Mouse (Mus musculus) embryonic facial prominence, embryonic 13.5 days (tissue): Measurements from ENCODE around the gene Brd1. TPM values are rescaled to one million over a fixed set of nuclear protein-coding genes. Genes with fewer than 3 reads are reported as not detected.

Experiments used
- ATAC-seq: fragments of 200-750 bp; cut with Nextera tagmentation; 2 replicates; pipeline ENCODE4 v1.8.0; 2017; ENCODE audit warnings: low read depth; ENCODE audit not compliant: insufficient number of reproducible peaks, insufficient read depth, low FRiP score, low TSS enrichment
- H3K27ac ChIP-seq: fragments of 300-500 bp; sonication (generic); 2 replicates; pipeline ENCODE4 v1.5.1; 2015; ENCODE audit warnings: moderate library complexity, mild to moderate bottlenecking, inconsistent platforms
- H3K27me3 ChIP-seq: fragments of 300-500 bp; sonication (generic); 2 replicates; pipeline ENCODE4 v1.6.1; 2015; ENCODE audit warnings: mild to moderate bottlenecking, inconsistent platforms
- H3K36me3 ChIP-seq: fragments of 300-500 bp; sonication (generic); 2 replicates; pipeline ENCODE4 v1.6.1; 2015; ENCODE audit warnings: mild to moderate bottlenecking, inconsistent platforms
- H3K4me1 ChIP-seq: fragments of 300-500 bp; sonication (generic); 2 replicates; pipeline ENCODE4 v1.6.1; 2015; ENCODE audit warnings: inconsistent platforms
- H3K4me2 ChIP-seq: fragments of 300-500 bp; sonication (generic); 2 replicates; pipeline ENCODE4 v1.6.1; 2015; ENCODE audit warnings: moderate library complexity, mild to moderate bottlenecking, inconsistent platforms
- H3K4me3 ChIP-seq: fragments of 300-500 bp; sonication (generic); 2 replicates; pipeline ENCODE4 v1.5.1; 2015; ENCODE audit warnings: mild to moderate bottlenecking, inconsistent platforms
- H3K9ac ChIP-seq: fragments of 300-500 bp; sonication (generic); 2 replicates; pipeline ENCODE4 v1.6.1; 2015; ENCODE audit warnings: mild to moderate bottlenecking, inconsistent platforms
- H3K9me3 ChIP-seq: fragments of 300-500 bp; sonication (generic); 2 replicates; pipeline ENCODE4 v1.6.1; 2016; ENCODE audit warnings: inconsistent platforms
- WGBS: fragments of 180-500 bp; shearing (Covaris S2); methylation state at CpG from one replicate; pipeline ENCODE4 v1.1.7; 2015; ENCODE audit warnings: mixed read lengths; 5-methylcytosine and 5-hydroxymethylcytosine counted together
- polyA plus RNA-seq: library from polyadenylated mRNA; unstranded; fragments of >200 nt; fragmentation: Nextera tagmentation; extraction: Ambion mirVana; gene quantifications from 2 replicates; pipeline ENCODE4 v1.2.1, GENCODE M21; 2015

Brd1 gene
- polyA plus RNA-seq, 1 experiment from 2014 or later: 25.5 TPM

- no peak overlapping the region for H3K4me3 ChIP-seq
- no peaks in the 10 kb centered on the region for H3K4me1 ChIP-seq
- H3K9me3 ChIP-seq: no peaks in the 10 kb centered on the region
- H3K4me2 ChIP-seq: no peak overlapping the region
- peaks cover 98% of the 10 kb centered on the region for H3K36me3 ChIP-seq
- ATAC-seq: no peak
- no peaks in the 10 kb centered on the region for H3K27me3 ChIP-seq
- no peak overlapping the region for H3K27ac ChIP-seq
- H3K9ac ChIP-seq: no peak overlapping the region
- 55% methylated on average over 1 of the region's 1 CpGs for WGBS
Measured at GRCm38 (mm10) chr15:88704284-88704683, 29.7 kb downstream of the Brd1 start.

- Histone ChIP-seq H3K9me3 (no peaks in the 10 kb centered on the region), H3K9ac (no peak overlapping the region), H3K4me1 (no peaks in the 10 kb centered on the region), H3K27ac (no peak overlapping the region), H3K4me3 (no peak overlapping the region), H3K4me2 (no peak overlapping the region), H3K27me3 (no peaks in the 10 kb centered on the region), H3K36me3 (peaks cover 98% of the 10 kb centered on the region)
- WGBS: 83% methylated on average over 3 of the region's 3 CpGs
- ATAC-seq: no peak
Measured at GRCm38 (mm10) chr15:88702501-88702900, 31.5 kb downstream of the Brd1 start.

GRCm38 (mm10) chr15:88700759-88701158, 33.3 kb downstream of the Brd1 start:
- Histone ChIP-seq H3K4me3 (no peak overlapping the region), H3K9me3 (no peaks in the 10 kb centered on the region), H3K4me1 (no peaks in the 10 kb centered on the region), H3K9ac (no peak overlapping the region), H3K27ac (no peak overlapping the region), H3K27me3 (no peaks in the 10 kb centered on the region), H3K36me3 (peaks cover 97% of the 10 kb centered on the region), H3K4me2 (no peak overlapping the region)
- 91% methylated on average over 18 of the region's 18 CpGs for WGBS
- ATAC-seq: no peak

GRCm38 (mm10) chr15:88699508-88699907, 34.5 kb downstream of the Brd1 start:
- H3K4me2 ChIP-seq: no peak overlapping the region
- 0 out of 2 replicates have a peak, but pooled peaks cover 4% of the 10 kb centered on the region for H3K4me1 ChIP-seq
- H3K27me3 ChIP-seq: no peaks in the 10 kb centered on the region
- H3K4me3 ChIP-seq: no peak overlapping the region
- H3K9ac ChIP-seq: no peak overlapping the region
- peaks cover 98% of the 10 kb centered on the region for H3K36me3 ChIP-seq
- H3K9me3 ChIP-seq: no peaks in the 10 kb centered on the region
- WGBS: 89% methylated on average over 5 of the region's 5 CpGs
- no peak for ATAC-seq
- no peak overlapping the region for H3K27ac ChIP-seq

- H3K4me3 ChIP-seq: no peak overlapping the region
- WGBS: 96% methylated on average over 4 of the region's 5 CpGs
- H3K4me1 ChIP-seq: peaks cover 6% of the 10 kb centered on the region; the same call in 1 of the 2 replicates
- H3K27ac ChIP-seq: no peak overlapping the region
- H3K9ac ChIP-seq: no peak overlapping the region
- no peaks in the 10 kb centered on the region for H3K27me3 ChIP-seq
- ATAC-seq: no peak
- peaks cover 97% of the 10 kb centered on the region for H3K36me3 ChIP-seq
- H3K9me3 ChIP-seq: no peaks in the 10 kb centered on the region
- no peak overlapping the region for H3K4me2 ChIP-seq
Measured at GRCm38 (mm10) chr15:88697586-88697985, 36.4 kb downstream of the Brd1 start.

GRCm38 (mm10) chr15:88696055-88696454, 38.0 kb downstream of the Brd1 start:
- H3K27ac ChIP-seq: no peak overlapping the region
- no peaks in the 10 kb centered on the region for H3K9me3 ChIP-seq
- no peak overlapping the region for H3K9ac ChIP-seq
- no peak for ATAC-seq
- no peak overlapping the region for H3K4me3 ChIP-seq
- WGBS: 91% methylated on average over 7 of the region's 7 CpGs
- H3K36me3 ChIP-seq: peaks cover 94% of the 10 kb centered on the region
- no peak overlapping the region for H3K4me2 ChIP-seq
- H3K4me1 ChIP-seq: peaks cover 6% of the 10 kb centered on the region; the same call in 1 of the 2 replicates
- H3K27me3 ChIP-seq: no peaks in the 10 kb centered on the region

GRCm38 (mm10) chr15:88694033-88694432, 40.0 kb downstream of the Brd1 start:
- no peak overlapping the region for H3K9ac ChIP-seq
- 75% methylated on average over 5 of the region's 5 CpGs for WGBS
- H3K9me3 ChIP-seq: no peaks in the 10 kb centered on the region
- H3K4me2 ChIP-seq: no peak overlapping the region
- H3K36me3 ChIP-seq: peaks cover 94% of the 10 kb centered on the region
- no peak overlapping the region; the same call in 1 of the 2 replicates for H3K27ac ChIP-seq
- no peak overlapping the region for H3K4me3 ChIP-seq
- H3K27me3 ChIP-seq: no peaks in the 10 kb centered on the region
- H3K4me1 ChIP-seq: peaks cover 6% of the 10 kb centered on the region; the same call in 1 of the 2 replicates
- ATAC-seq: no peak

GRCm38 (mm10) chr15:88692720-88693119, 41.3 kb downstream of the Brd1 start:
- no peak overlapping the region for H3K9ac ChIP-seq
- no peak overlapping the region for H3K27ac ChIP-seq
- H3K27me3 ChIP-seq: no peaks in the 10 kb centered on the region
- H3K9me3 ChIP-seq: no peaks in the 10 kb centered on the region
- WGBS: 72% methylated on average over 9 of the region's 9 CpGs
- no peak overlapping the region for H3K4me3 ChIP-seq
- H3K36me3 ChIP-seq: peaks cover 94% of the 10 kb centered on the region
- H3K4me1 ChIP-seq: peaks cover 6% of the 10 kb centered on the region; the same call in 1 of the 2 replicates
- no peak for ATAC-seq
- H3K4me2 ChIP-seq: no peak overlapping the region

GRCm38 (mm10) chr15:88691129-88691528, 42.9 kb downstream of the Brd1 start:
- H3K27ac ChIP-seq: no peak overlapping the region
- H3K4me1 ChIP-seq: peaks cover 6% of the 10 kb centered on the region; the same call in 1 of the 2 replicates
- H3K9me3 ChIP-seq: no peaks in the 10 kb centered on the region
- H3K9ac ChIP-seq: no peak overlapping the region
- no peaks in the 10 kb centered on the region for H3K27me3 ChIP-seq
- 96% methylated on average over 12 of the region's 12 CpGs for WGBS
- H3K4me2 ChIP-seq: no peak overlapping the region
- no peak overlapping the region for H3K4me3 ChIP-seq
- ATAC-seq: no peak
- peaks cover 90% of the 10 kb centered on the region for H3K36me3 ChIP-seq

- no peaks in the 10 kb centered on the region for H3K9me3 ChIP-seq
- ATAC-seq: no peak
- H3K27ac ChIP-seq: no peak overlapping the region
- no peak overlapping the region for H3K9ac ChIP-seq
- no peaks in the 10 kb centered on the region for H3K4me1 ChIP-seq
- peaks cover 78% of the 10 kb centered on the region for H3K36me3 ChIP-seq
- no peaks in the 10 kb centered on the region for H3K27me3 ChIP-seq
- no peak overlapping the region for H3K4me2 ChIP-seq
- no peak overlapping the region for H3K4me3 ChIP-seq
- 92% methylated on average over 10 of the region's 10 CpGs for WGBS
Measured at GRCm38 (mm10) chr15:88688120-88688519, 45.9 kb downstream of the Brd1 start.

GRCm38 (mm10) chr15:88686725-88687124, 47.3 kb downstream of the Brd1 start:
- H3K4me2 ChIP-seq: no peak overlapping the region

GRCm38 (mm10) chr15:88684039-88684438, 50.0 kb downstream of the Brd1 start:
- no peak overlapping the region for H3K9ac ChIP-seq
- no peak overlapping the region for H3K4me3 ChIP-seq
- no peak overlapping the region for H3K27ac ChIP-seq
- no peaks in the 10 kb centered on the region for H3K27me3 ChIP-seq
- H3K4me1 ChIP-seq: no peaks in the 10 kb centered on the region
- ATAC-seq: no peak
- H3K9me3 ChIP-seq: no peaks in the 10 kb centered on the region
- WGBS: 89% methylated on average over 6 of the region's 6 CpGs
- no peak overlapping the region for H3K4me2 ChIP-seq
- peaks cover 43% of the 10 kb centered on the region for H3K36me3 ChIP-seq

More at GRCm38 (mm10) chr15:88686725-88687124, 47.3 kb downstream of the Brd1 start:
- no peaks in the 10 kb centered on the region for H3K27me3 ChIP-seq
- no peaks in the 10 kb centered on the region for H3K4me1 ChIP-seq
- no peak overlapping the region for H3K9ac ChIP-seq
- H3K36me3 ChIP-seq: peaks cover 70% of the 10 kb centered on the region
- no peak overlapping the region for H3K27ac ChIP-seq
- H3K9me3 ChIP-seq: no peaks in the 10 kb centered on the region
- H3K4me3 ChIP-seq: no peak overlapping the region
- WGBS: 86% methylated on average over 5 of the region's 5 CpGs
- ATAC-seq: no peak
